Mouse (Mus musculus): ENCODE results near the gene Ttc23. TPM values are rescaled to one million over a fixed set of nuclear protein-coding genes. Genes with fewer than 3 reads are reported as not detected.

The Ttc23 gene
- total and polyA plus RNA-seq, 3 experiments, result 0.89 to 2.5 (median 0.93) TPM

- Histone ChIP-seq H3K79me2 (replicated peaks; ENCODE audit: control insufficient read depth, extremely low read depth, insufficient read depth, poor library complexity, severe bottlenecking) (no peaks in the 10 kb centered on the region), H3K36me3 (replicated peaks in 1 of 2; ENCODE audit: control insufficient read depth in 1 of 2, insufficient read depth in 1 of 2, low read length in 1 of 2) (peaks cover 0 to 8% of the 10 kb centered on the region in 2 experiments), H3K27me3 (replicated peaks) (no peaks in the 10 kb centered on the region), H3K4me1 (ENCODE audit: control insufficient read depth in 1 of 2, insufficient read depth in 2 of 2) (peaks cover 0 to 21% of the 10 kb centered on the region in 2 experiments; a peak in 1 of 4 replicates), H3K4me2 (ENCODE audit: insufficient read depth, low read depth, poor library complexity, severe bottlenecking) (no peak overlapping the region), H3K9me3 (replicated peaks; ENCODE audit: low read length) (no peaks in the 10 kb centered on the region), H3K9ac (ENCODE audit: insufficient read depth, low read depth) (no peak overlapping the region), H3K4me3 (replicated peaks in 1 of 3; ENCODE audit: low read depth in 2 of 3, low read length in 2 of 3, poor library complexity in 1 of 3) (peak overlapping the region in 1 of 3 experiments; percentile 20), H3K27ac (ENCODE audit: insufficient read depth, low read depth) (no peak overlapping the region)
- no peak for TF ChIP-seq JUN (IDR thresholded peaks at IDR 0.05; ENCODE audit: insufficient read depth, low read depth, low read length)
- TF ChIP-seq HCFC1 (IDR thresholded peaks at IDR 0.05; ENCODE audit: low read depth, low read length), result peak; percentile 61
- TF ChIP-seq SIN3A (IDR thresholded peaks at IDR 0.05; ENCODE audit: low read length), result 0 out of 2 replicates have a peak, but pooled peaks have one; percentile 32
- TF ChIP-seq JUND (conservative IDR thresholded peaks at IDR 0.05; ENCODE audit: low read depth, low read length), result no peak
- no peak for DNase-seq (ENCODE audit: extremely low read depth)
- in situ Hi-C loops (cut with MboI; ENCODE audit: low pct_ligation_motif_present, low pct_unique_long_range_greater_than_20kb, low sequenced_read_pairs) (no loop called here), dilution Hi-C loops (cut with MboI; ENCODE audit: extremely low pct_ligation_motif_present, extremely low pct_unique_long_range_greater_than_20kb, low sequenced_read_pairs) (no loop called here)
Observed at GRCm38 (mm10) chr7:67655186-67655585, 8.0 kb downstream of the Ttc23 start.

- no peaks in the 10 kb centered on the region for H3K9me3 ChIP-seq (replicated peaks; ENCODE audit: low read length)
- H3K27ac ChIP-seq (ENCODE audit: insufficient read depth, low read depth), result no peak overlapping the region
- H3K4me3 ChIP-seq (replicated peaks in 1 of 3; ENCODE audit: low read depth in 2 of 3, low read length in 2 of 3, poor library complexity in 1 of 3), result no peak overlapping the region
- no peak for DNase-seq (ENCODE audit: extremely low read depth)
- H3K27me3 ChIP-seq (replicated peaks), result no peaks in the 10 kb centered on the region
- H3K79me2 ChIP-seq (replicated peaks; ENCODE audit: control insufficient read depth, extremely low read depth, insufficient read depth, poor library complexity, severe bottlenecking), result no peaks in the 10 kb centered on the region
- in situ Hi-C loops (cut with MboI; ENCODE audit: low pct_ligation_motif_present, low pct_unique_long_range_greater_than_20kb, low sequenced_read_pairs) (no loop called here), dilution Hi-C loops (cut with MboI; ENCODE audit: extremely low pct_ligation_motif_present, extremely low pct_unique_long_range_greater_than_20kb, low sequenced_read_pairs) (no loop called here)
- no peak overlapping the region for H3K4me2 ChIP-seq (ENCODE audit: insufficient read depth, low read depth, poor library complexity, severe bottlenecking)
- no peak for TF ChIP-seq USF1 (IDR thresholded peaks at IDR 0.05; ENCODE audit: low read depth, low read length)
- TF ChIP-seq MXI1 (IDR thresholded peaks at IDR 0.05; ENCODE audit: low read depth, low read length), result no peak
- no peak for TF ChIP-seq TCF12 (IDR thresholded peaks at IDR 0.05; ENCODE audit: low read depth, low read length)
- TF ChIP-seq ZKSCAN1 (IDR thresholded peaks at IDR 0.05; ENCODE audit: borderline replicate concordance, low read depth, low read length), result no peak
- TF ChIP-seq PAX5 (IDR thresholded peaks at IDR 0.05; ENCODE audit: low read length), result no peak
- no peak for TF ChIP-seq MAZ (IDR thresholded peaks at IDR 0.05; ENCODE audit: low read depth, low read length)
- no peak for TF ChIP-seq RAD21 (IDR thresholded peaks at IDR 0.05; ENCODE audit: low read depth, low read length)
- TF ChIP-seq ZMIZ1 (IDR thresholded peaks at IDR 0.05; ENCODE audit: low read depth, low read length), result no peak
- no peak for TF ChIP-seq KAT2A (IDR thresholded peaks at IDR 0.05; ENCODE audit: insufficient replicate concordance, low read length)
- no peak for TF ChIP-seq EP300 (IDR thresholded peaks at IDR 0.05; ENCODE audit: low read length)
- H3K9ac ChIP-seq (ENCODE audit: insufficient read depth, low read depth), result no peak overlapping the region
- peaks cover 0 to 21% of the 10 kb centered on the region in 2 experiments; a peak in 1 of 4 replicates for H3K4me1 ChIP-seq (ENCODE audit: control insufficient read depth in 1 of 2, insufficient read depth in 2 of 2)
- H3K36me3 ChIP-seq (replicated peaks in 1 of 2; ENCODE audit: control insufficient read depth in 1 of 2, insufficient read depth in 1 of 2, low read length in 1 of 2), result peaks cover 0 to 17% of the 10 kb centered on the region in 2 experiments
Observed at GRCm38 (mm10) chr7:67658110-67658509, 10.9 kb downstream of the Ttc23 start.

GRCm38 (mm10) chr7:67662424-67662823, 15.2 kb downstream of the Ttc23 start:
- Histone ChIP-seq H3K4me2 (ENCODE audit: insufficient read depth, low read depth, poor library complexity, severe bottlenecking) (no peak overlapping the region), H3K4me3 (replicated peaks in 1 of 3; ENCODE audit: low read depth in 2 of 3, low read length in 2 of 3, poor library complexity in 1 of 3) (no peak overlapping the region), H3K4me1 (ENCODE audit: control insufficient read depth in 1 of 2, insufficient read depth in 2 of 2) (no peaks in the 10 kb centered on the region), H3K9ac (ENCODE audit: insufficient read depth, low read depth) (no peak overlapping the region), H3K27me3 (replicated peaks) (no peaks in the 10 kb centered on the region), H3K9me3 (replicated peaks; ENCODE audit: low read length) (no peaks in the 10 kb centered on the region), H3K27ac (ENCODE audit: insufficient read depth, low read depth) (no peak overlapping the region), H3K36me3 (replicated peaks in 1 of 2; ENCODE audit: control insufficient read depth in 1 of 2, insufficient read depth in 1 of 2, low read length in 1 of 2) (peaks cover 0 to 28% of the 10 kb centered on the region in 2 experiments), H3K79me2 (replicated peaks; ENCODE audit: control insufficient read depth, extremely low read depth, insufficient read depth, poor library complexity, severe bottlenecking) (no peaks in the 10 kb centered on the region)
- no peak for TF ChIP-seq UBTF (IDR thresholded peaks at IDR 0.05; ENCODE audit: low read depth, low read length)
- dilution Hi-C loops (cut with MboI; ENCODE audit: extremely low pct_ligation_motif_present, extremely low pct_unique_long_range_greater_than_20kb, low sequenced_read_pairs) (no loop called here), in situ Hi-C loops (cut with MboI; ENCODE audit: low pct_ligation_motif_present, low pct_unique_long_range_greater_than_20kb, low sequenced_read_pairs) (no loop called here)
- no peak for DNase-seq (ENCODE audit: extremely low read depth)

All from CH12.LX (cell line).